Comparison of ENCODE assay signal across 18 mouse cellular contexts in the genomic region with DNA sequence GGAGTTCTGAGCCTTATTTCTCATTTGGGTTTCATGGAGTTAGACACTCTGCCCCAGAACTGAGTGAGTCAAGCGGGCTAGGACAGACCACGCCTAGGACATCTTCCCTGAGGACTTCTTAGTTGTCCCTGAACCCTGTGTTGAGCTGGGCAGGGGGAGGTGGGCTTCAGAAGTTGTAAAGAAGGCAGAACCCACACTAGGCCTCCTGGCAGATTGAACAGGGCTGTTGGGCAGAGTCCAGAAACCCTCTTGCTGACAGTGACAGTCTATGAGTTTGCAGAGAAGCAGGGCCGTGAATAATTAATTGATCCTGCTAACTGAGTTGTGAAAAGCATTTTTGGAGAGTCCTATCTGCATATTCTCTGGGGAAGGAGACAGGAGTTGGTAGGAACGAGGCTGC. TPM values are rescaled to one million over a fixed set of nuclear protein-coding genes. Genes with fewer than 3 reads are reported as not detected.
DNase-seq lines count a peak whose midpoint lies in the region; ATAC-seq and TF ChIP-seq lines count a peak whose summit lies in the region.
"Had no signal": no experiment of that assay in that cellular context is flagged by ENCODE, and none has a peak within 500 bp of the region (broad histone marks: within the 10 kb centered on the region; RNA-seq: fewer than 3 reads in every experiment).

No protein-coding gene starts in this region.

- no peak for TF ChIP-seq POLR2A in kidney, adult 2 months (IDR thresholded peaks at IDR 0.05; ENCODE audit: low read depth, low read length)

- H3K4me2 ChIP-seq in forebrain, embryonic 12.5 days: no peak overlapping the region
- no peak overlapping the region for H3K4me2 ChIP-seq in kidney, embryonic 14.5 days (replicated peaks; ENCODE audit: low read depth, low read length)
- no peak overlapping the region for H3K4me2 ChIP-seq in stomach, embryonic 14.5 days (replicated peaks; ENCODE audit: low read depth, low read length)
- H3K4me2 ChIP-seq in stomach, postnatal 0 days (replicated peaks; ENCODE audit: low read depth): no peak overlapping the region
- H3K4me2 ChIP-seq: heart, embryonic 15.5 days; limb, embryonic 12.5 days; neural tube, embryonic 13.5 days; stomach, embryonic 15.5 days had no signal

- peaks cover 22% of the 10 kb centered on the region; the same call in 1 of the 2 replicates for H3K4me1 ChIP-seq in forebrain, embryonic 10.5 days
- peaks cover 8% of the 10 kb centered on the region; the same call in 1 of the 2 replicates for H3K4me1 ChIP-seq in forebrain, embryonic 12.5 days
- H3K4me1 ChIP-seq in kidney, adult 2 months (ENCODE audit: control insufficient read depth, insufficient read depth, low read length): peaks cover 15% of the 10 kb centered on the region
- 0 out of 2 replicates have a peak, but pooled peaks cover 4% of the 10 kb centered on the region for H3K4me1 ChIP-seq in kidney, embryonic 14.5 days (ENCODE audit: control insufficient read depth, insufficient read depth, low read length)
- H3K4me1 ChIP-seq in stomach, embryonic 14.5 days (ENCODE audit: control insufficient read depth, insufficient read depth, low read length): no peaks in the 10 kb centered on the region
- no peaks in the 10 kb centered on the region for H3K4me1 ChIP-seq in stomach, postnatal 0 days (replicated peaks; ENCODE audit: control insufficient read depth, insufficient read depth)
- H3K4me1 ChIP-seq: limb, embryonic 12.5 days; stomach, embryonic 15.5 days had no signal

- H3K9ac ChIP-seq in forebrain, embryonic 12.5 days: no peak overlapping the region
- H3K9ac ChIP-seq in kidney, embryonic 14.5 days (ENCODE audit: low read depth, low read length): no peak overlapping the region
- no peak overlapping the region for H3K9ac ChIP-seq in stomach, embryonic 14.5 days (replicated peaks; ENCODE audit: low read depth, low read length)
- H3K9ac ChIP-seq in stomach, postnatal 0 days (ENCODE audit: low read length): no peak overlapping the region
- H3K9ac ChIP-seq: heart, embryonic 15.5 days; limb, embryonic 12.5 days; liver, embryonic 14.5 days; neural tube, embryonic 13.5 days; stomach, embryonic 15.5 days had no signal

- peak overlapping the region; percentile 20; the same call in 1 of the 2 replicates for H3K27ac ChIP-seq in forebrain, embryonic 10.5 days
- H3K27ac ChIP-seq in forebrain, embryonic 12.5 days: no peak overlapping the region
- H3K27ac ChIP-seq in kidney, adult 2 months (ENCODE audit: insufficient read depth, low read depth, low read length): peak overlapping the region; percentile 88
- no peak overlapping the region for H3K27ac ChIP-seq in kidney, embryonic 14.5 days (ENCODE audit: low read depth, low read length)
- H3K27ac ChIP-seq in stomach, embryonic 14.5 days (ENCODE audit: low read length): no peak overlapping the region
- no peak overlapping the region for H3K27ac ChIP-seq in stomach, postnatal 0 days (replicated peaks)
- H3K27ac ChIP-seq: heart, embryonic 15.5 days; limb, embryonic 12.5 days; liver, embryonic 14.5 days; neural tube, embryonic 13.5 days; stomach, embryonic 15.5 days had no signal

- ATAC-seq in forebrain, embryonic 12.5 days (ENCODE audit: low FRiP score): no peak
- ATAC-seq in kidney, embryonic 14.5 days (ENCODE audit: low FRiP score, low TSS enrichment): no peak
- peak; percentile 23; the same call in 1 of the 2 replicates for ATAC-seq in stomach, embryonic 14.5 days (ENCODE audit: insufficient number of reproducible peaks, insufficient read depth, low FRiP score, low read depth)
- no peak for ATAC-seq in stomach, postnatal 0 days (ENCODE audit: low FRiP score, low TSS enrichment)

- 0 out of 2 replicates have a peak, but pooled peaks cover 3% of the 10 kb centered on the region for H3K9me3 ChIP-seq in forebrain, embryonic 10.5 days
- H3K9me3 ChIP-seq in forebrain, embryonic 12.5 days: 0 out of 2 replicates have a peak, but pooled peaks cover 3% of the 10 kb centered on the region
- no peaks in the 10 kb centered on the region for H3K9me3 ChIP-seq in kidney, embryonic 14.5 days (ENCODE audit: control insufficient read depth, low read length)
- no peaks in the 10 kb centered on the region for H3K9me3 ChIP-seq in stomach, embryonic 14.5 days (ENCODE audit: control insufficient read depth, low read depth, low read length)
- no peaks in the 10 kb centered on the region; the same call in 1 of the 2 replicates for H3K9me3 ChIP-seq in stomach, postnatal 0 days (ENCODE audit: control insufficient read depth, low read length)
- H3K9me3 ChIP-seq: heart, embryonic 15.5 days; limb, embryonic 12.5 days; neural tube, embryonic 13.5 days; stomach, embryonic 15.5 days had no signal

- no peak for DNase-seq in forebrain, embryonic 10.5 days (ENCODE audit: extremely low spot score, low spot score)
- DNase-seq in kidney, adult 2 months: peak; percentile 85
- no peak for DNase-seq in stomach, postnatal 0 days (ENCODE audit: low spot score)
- peak; percentile 23 for DNase-seq in retina, postnatal 1 day
- DNase-seq in cerebellum, postnatal 36 days: no peak
- DNase-seq: adrenal gland, postnatal 25 days; cerebellum, adult 9-11 months; embryo, embryonic 11 days; heart, adult 18-20 months; thymus, postnatal 36 days had no signal

- H3K27me3 ChIP-seq in forebrain, embryonic 10.5 days (ENCODE audit: poor library complexity, severe bottlenecking): no peaks in the 10 kb centered on the region
- H3K27me3 ChIP-seq in forebrain, embryonic 12.5 days: no peaks in the 10 kb centered on the region
- no peaks in the 10 kb centered on the region for H3K27me3 ChIP-seq in kidney, adult 2 months (replicated peaks; ENCODE audit: control insufficient read depth, insufficient read depth, low read length)
- no peaks in the 10 kb centered on the region for H3K27me3 ChIP-seq in kidney, embryonic 14.5 days (ENCODE audit: control insufficient read depth, insufficient read depth, low read length)
- H3K27me3 ChIP-seq in stomach, embryonic 14.5 days (ENCODE audit: control insufficient read depth, insufficient read depth, low read length): no peaks in the 10 kb centered on the region
- no peaks in the 10 kb centered on the region for H3K27me3 ChIP-seq in stomach, postnatal 0 days (ENCODE audit: control insufficient read depth, insufficient read depth, low read length)
- H3K27me3 ChIP-seq: heart, embryonic 15.5 days; limb, embryonic 12.5 days; neural tube, embryonic 13.5 days; stomach, embryonic 15.5 days had no signal

- H3K36me3 ChIP-seq in forebrain, embryonic 10.5 days (replicated peaks): peaks cover 16% of the 10 kb centered on the region
- no peaks in the 10 kb centered on the region; the same call in 1 of the 2 replicates for H3K36me3 ChIP-seq in forebrain, embryonic 12.5 days (replicated peaks)
- H3K36me3 ChIP-seq in kidney, adult 2 months (ENCODE audit: control insufficient read depth, insufficient read depth, low read length): no peaks in the 10 kb centered on the region
- H3K36me3 ChIP-seq in kidney, embryonic 14.5 days (ENCODE audit: control insufficient read depth, insufficient read depth, low read length): no peaks in the 10 kb centered on the region
- H3K36me3 ChIP-seq in stomach, embryonic 14.5 days (ENCODE audit: control insufficient read depth, insufficient read depth, low read length): no peaks in the 10 kb centered on the region
- no peaks in the 10 kb centered on the region for H3K36me3 ChIP-seq in stomach, postnatal 0 days (ENCODE audit: control insufficient read depth, insufficient read depth, low read length)
- H3K36me3 ChIP-seq: heart, embryonic 15.5 days; limb, embryonic 12.5 days; neural tube, embryonic 13.5 days; stomach, embryonic 15.5 days had no signal

- 88% methylated on average over 4 of the region's 4 CpGs for WGBS in forebrain, embryonic 10.5 days
- WGBS in forebrain, embryonic 12.5 days: 72% methylated on average over 4 of the region's 4 CpGs
- WGBS in kidney, adult 2 months: 65% methylated on average over 4 of the region's 4 CpGs
- WGBS in kidney, embryonic 14.5 days: 80% methylated on average over 4 of the region's 4 CpGs
- 75% methylated on average over 4 of the region's 4 CpGs for WGBS in stomach, embryonic 14.5 days
- 73% methylated on average over 4 of the region's 4 CpGs for WGBS in stomach, postnatal 0 days

- no peak overlapping the region for H3K4me3 ChIP-seq in forebrain, embryonic 10.5 days
- no peak overlapping the region for H3K4me3 ChIP-seq in forebrain, embryonic 12.5 days (replicated peaks)
- H3K4me3 ChIP-seq in kidney, adult 2 months (ENCODE audit: insufficient read depth, low read depth, low read length): no peak overlapping the region
- no peak overlapping the region for H3K4me3 ChIP-seq in kidney, embryonic 14.5 days (ENCODE audit: low read length)
- H3K4me3 ChIP-seq in stomach, embryonic 14.5 days (ENCODE audit: low read depth, low read length): no peak overlapping the region
- no peak overlapping the region for H3K4me3 ChIP-seq in stomach, postnatal 0 days (ENCODE audit: low read depth, low read length)
- H3K4me3 ChIP-seq: heart, embryonic 15.5 days; limb, embryonic 12.5 days; neural tube, embryonic 13.5 days; stomach, embryonic 15.5 days had no signal

- no peak for TF ChIP-seq CTCF in kidney, adult 2 months (conservative IDR thresholded peaks at IDR 0.05; ENCODE audit: insufficient read depth, insufficient read length, low read depth, low read length)
- no peak for TF ChIP-seq CTCF in stomach, postnatal 0 days (IDR thresholded peaks at IDR 0.05; ENCODE audit: low read depth)

- TF ChIP-seq EP300 in stomach, postnatal 0 days (optimal IDR thresholded peaks at IDR 0.05): no peak

RNA-seq across cellular contexts. Expression of a gene that starts 20.8 kb away (rescaled TPM):
- polyA plus RNA-seq in forebrain, embryonic 10.5 days (2016; fragmentation: Nextera tagmentation; extraction: Ambion mirVana): 1.7 and 2.3 TPM in 2 replicates
- polyA plus RNA-seq in forebrain, embryonic 12.5 days (2016; fragmentation: Nextera tagmentation; extraction: Ambion mirVana): 3.4 and 5.0 TPM in 2 replicates
- polyA plus RNA-seq in kidney, adult 2 months (2012; rRNA removed): 5.9 and 6.1 TPM in 2 replicates
- polyA plus RNA-seq in kidney, embryonic 14.5 days (2014; fragmentation: Nextera tagmentation; extraction: Ambion mirVana): 3.7 and 4.6 TPM in 2 replicates
- 1.7 and 2.7 TPM in 2 replicates for polyA plus RNA-seq in stomach, embryonic 14.5 days (2014; fragmentation: Nextera tagmentation; extraction: Ambion mirVana)
- 0.36 TPM in 2 replicates for polyA plus RNA-seq in stomach, postnatal 0 days (2015; fragmentation: Nextera tagmentation; extraction: Ambion mirVana)

Comparison
In these comparisons a context has a peak if more than half of its experiments do, and no peak if none do; other contexts are left out.
1. H3K27ac ChIP-seq: peak in forebrain, embryonic 10.5 days (single experiment) and kidney, adult 2 months (single experiment); none in forebrain, embryonic 12.5 days (single experiment), kidney, embryonic 14.5 days (single experiment), stomach, embryonic 14.5 days (single experiment) and stomach, postnatal 0 days (single experiment).
2. DNase-seq: peak in kidney, adult 2 months (single experiment) and retina, postnatal 1 day (single experiment); none in forebrain, embryonic 10.5 days (single experiment), stomach, postnatal 0 days (single experiment) and cerebellum, postnatal 36 days (0 of 2).